Mouse (Mus musculus) cerebellum, adult 2 months (tissue): ENCODE results near the gene Ano1. TPM values are rescaled to one million over a fixed set of nuclear protein-coding genes. Genes with fewer than 3 reads are reported as not detected.

Source experiments
- DNase-seq, 2 experiments: peaks; one replicate each; pipeline ENCODE4 v3.0.0; 2021
- H3K27ac ChIP-seq: fragments of 200-500 bp; 2 replicates; pipeline ENCODE4 v1.5.1; 2012; ENCODE audit warnings: low read length, control low read depth, inconsistent platforms; ENCODE audit not compliant: insufficient read depth
- H3K27me3 ChIP-seq: fragments of 200-500 bp; 2 replicates; pipeline ENCODE4 v1.6.1; 2012; ENCODE audit warnings: inconsistent platforms, mild to moderate bottlenecking, low read length, moderate library complexity; ENCODE audit not compliant: control insufficient read depth, insufficient read depth
- H3K4me1 ChIP-seq: fragments of 200-500 bp; 2 replicates; pipeline ENCODE4 v1.6.1; 2011; ENCODE audit warnings: low read length; ENCODE audit not compliant: control insufficient read depth, insufficient read depth
- H3K4me3 ChIP-seq: fragments of 200-500 bp; replicated peaks from 2 replicates; pipeline ENCODE3; 2011; ENCODE audit warnings: mild to moderate bottlenecking, low read depth, low read length, control low read depth; ENCODE audit not compliant: insufficient read depth
- CTCF ChIP-seq: fragments of 200-500 bp; IDR thresholded peaks from 2 replicates; pipeline ENCODE4 v1.5.1; 2011; ENCODE audit warnings: low read depth, mild to moderate bottlenecking, control low read depth, low read length, moderate library complexity, borderline replicate concordance; ENCODE audit not compliant: insufficient read depth
- POLR2A ChIP-seq: fragments of 200-500 bp; IDR thresholded peaks from 2 replicates; pipeline ENCODE4 v1.6.1; 2011; ENCODE audit warnings: low read length, control low read depth, borderline replicate concordance; ENCODE audit not compliant: insufficient read depth
- WGBS: fragments of 180-500 bp; shearing (Covaris S2); methylation state at CpG from one replicate; pipeline ENCODE4 v1.1.7; 2018; 5-methylcytosine and 5-hydroxymethylcytosine counted together
- polyA plus RNA-seq: library from polyadenylated mRNA; depleted of rRNA; stranded (reverse); fragments of >200 nt; gene quantifications from 2 replicates; pipeline ENCODE4 v1.2.3, GENCODE M21; 2012

Ano1 gene
- polyA plus RNA-seq, 1 experiment: 3.7 TPM

DNA sequence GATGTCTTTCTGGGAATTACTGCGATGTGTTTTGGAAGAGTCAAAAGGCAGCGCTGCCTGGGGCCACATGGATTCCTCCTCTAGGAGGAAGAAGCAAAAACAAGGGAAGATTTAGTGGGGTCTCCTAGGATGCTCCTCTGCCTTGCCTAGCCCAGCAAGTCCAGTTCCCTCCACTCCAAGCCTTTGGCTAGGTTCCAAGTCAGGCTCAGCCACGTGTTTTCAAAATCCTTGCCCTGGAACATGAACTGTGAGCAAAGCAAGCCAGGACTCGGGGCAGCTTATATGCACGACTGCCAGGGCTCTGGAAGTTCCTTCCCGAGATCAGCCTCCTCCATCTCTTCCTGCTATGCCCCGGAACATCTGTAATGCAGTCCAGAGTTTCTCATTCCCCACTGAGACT, 62.6 kb downstream of the Ano1 start:
- Histone ChIP-seq H3K27ac (no peak overlapping the region), H3K4me1 (no peaks in the 10 kb centered on the region; the same call in 1 of the 2 replicates), H3K27me3 (no peaks in the 10 kb centered on the region), H3K4me3 (no peak overlapping the region)
- DNase-seq: no peak
- 39% methylated on average over 7 of the region's 7 CpGs for WGBS
- no peak for TF ChIP-seq CTCF
- no peak for TF ChIP-seq POLR2A

DNA sequence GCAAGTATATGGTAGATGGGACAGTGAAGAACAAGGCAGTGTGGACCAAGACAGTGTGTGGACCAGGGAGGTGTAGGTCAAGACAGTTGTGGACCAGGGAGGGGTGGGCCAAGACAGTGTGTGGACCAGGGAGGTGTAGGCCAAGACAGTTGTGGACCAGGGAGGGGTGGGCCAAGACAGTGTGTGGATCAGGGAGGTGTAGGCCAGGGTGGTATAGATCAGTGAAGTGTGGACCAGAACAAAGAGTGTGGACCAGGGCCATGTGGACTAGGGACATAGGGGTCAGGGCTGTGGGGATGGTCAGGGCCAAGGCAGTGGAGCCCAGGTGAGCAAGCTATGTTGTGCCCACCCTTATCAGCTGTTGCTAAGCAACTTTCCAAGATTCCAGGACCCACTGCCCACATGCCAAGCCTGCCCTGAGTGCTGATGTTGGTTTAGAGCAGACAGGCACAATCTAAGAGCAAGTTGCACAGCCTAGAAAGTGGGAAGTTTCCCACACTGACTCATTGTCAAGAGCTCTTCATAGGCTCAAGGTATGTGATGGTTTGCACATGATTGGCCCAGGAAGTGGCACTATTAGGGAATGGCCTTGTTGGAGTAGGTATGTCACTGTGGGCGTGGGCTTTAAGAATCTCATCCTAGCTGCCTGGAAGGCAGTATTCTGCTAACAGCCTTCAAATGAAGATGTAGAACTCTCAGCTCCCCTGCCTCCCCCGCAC, 64.0 kb downstream of the Ano1 start:
- no peak for DNase-seq
- no peak overlapping the region for H3K27ac ChIP-seq
- no peaks in the 10 kb centered on the region for H3K27me3 ChIP-seq
- WGBS: 95% methylated on average over 2 of the region's 2 CpGs
- peaks cover 4% of the 10 kb centered on the region; the same call in 1 of the 2 replicates for H3K4me1 ChIP-seq
- TF ChIP-seq CTCF: no peak
- TF ChIP-seq POLR2A: no peak
- H3K4me3 ChIP-seq: no peak overlapping the region

DNA sequence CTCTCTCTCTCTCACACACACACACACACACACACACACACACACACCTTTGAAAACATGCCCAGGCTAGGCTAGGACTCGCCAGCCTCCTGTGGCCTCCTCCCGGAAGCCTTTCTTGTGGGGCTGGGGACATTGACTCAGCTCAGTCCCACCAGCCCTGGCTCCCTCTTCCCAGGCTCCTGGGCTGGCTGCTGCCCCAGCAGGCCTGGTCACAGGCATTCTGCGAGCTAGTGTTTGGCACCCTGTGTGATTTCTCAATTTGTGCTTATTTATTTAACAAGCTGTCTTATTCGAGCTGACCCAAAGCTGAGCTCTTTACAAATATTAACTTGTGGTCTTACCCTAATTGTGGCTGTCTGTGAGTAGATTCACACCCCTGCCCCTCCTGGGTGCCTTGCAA, 66.8 kb downstream of the Ano1 start:
- Histone ChIP-seq H3K4me1 (peaks cover 4% of the 10 kb centered on the region; the same call in 1 of the 2 replicates), H3K27me3 (no peaks in the 10 kb centered on the region), H3K4me3 (no peak overlapping the region), H3K27ac (no peak overlapping the region)
- TF ChIP-seq POLR2A (no peak), CTCF (no peak)
- no peak for DNase-seq
- WGBS: 29% methylated on average over 4 of the region's 4 CpGs

DNA sequence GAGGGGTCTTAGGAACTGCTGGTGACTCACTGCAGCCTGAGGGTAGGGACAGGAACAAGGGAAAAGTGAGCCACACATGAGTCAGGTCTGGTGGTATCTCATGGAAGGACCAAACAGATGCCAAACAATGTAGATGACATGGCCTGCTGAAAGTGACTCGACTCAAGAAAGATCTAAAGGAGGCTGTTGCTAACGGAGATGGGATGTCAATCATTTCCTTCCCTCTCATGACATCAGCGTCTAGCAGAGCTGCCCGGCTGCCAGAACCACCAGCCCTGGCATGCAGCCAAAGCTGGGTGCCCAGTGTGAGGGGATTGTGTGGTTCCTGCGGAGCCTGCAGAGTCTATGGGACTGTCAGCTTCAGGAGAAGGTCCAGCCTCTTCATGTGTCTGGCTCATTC, 67.3 kb downstream of the Ano1 start:
- no peaks in the 10 kb centered on the region for H3K27me3 ChIP-seq
- TF ChIP-seq POLR2A (no peak), CTCF (no peak)
- H3K4me3 ChIP-seq: no peak overlapping the region
- DNase-seq: no peak
- no peak overlapping the region for H3K27ac ChIP-seq
- WGBS: 18% methylated on average over 5 of the region's 5 CpGs
- peaks cover 4% of the 10 kb centered on the region; the same call in 1 of the 2 replicates for H3K4me1 ChIP-seq

DNA sequence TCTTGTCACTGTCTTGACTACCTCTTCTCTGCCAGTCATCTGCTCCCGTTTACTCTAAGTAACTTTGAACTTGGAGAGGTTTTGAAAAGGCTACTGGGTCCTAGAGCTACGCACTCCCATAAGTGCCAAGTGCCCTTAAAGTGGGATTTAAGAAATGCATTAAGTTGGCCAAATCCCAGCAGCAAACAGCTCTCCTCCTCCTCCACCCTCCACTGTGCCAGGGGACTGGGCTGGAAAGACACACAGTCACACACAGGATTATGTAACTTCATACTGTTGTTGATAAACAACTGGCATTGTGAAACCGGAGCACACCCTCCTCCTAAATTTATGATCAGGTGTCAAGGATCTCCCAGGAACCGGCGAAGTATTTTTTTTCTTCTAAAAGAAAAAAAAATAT, 71.7 kb downstream of the Ano1 start:
- Histone ChIP-seq H3K27ac (no peak overlapping the region), H3K4me3 (no peak overlapping the region), H3K4me1 (peaks cover 8% of the 10 kb centered on the region; the same call in 1 of the 2 replicates), H3K27me3 (no peaks in the 10 kb centered on the region)
- TF ChIP-seq CTCF (no peak), POLR2A (no peak)
- DNase-seq: no peak
- WGBS: 95% methylated on average over 5 of the region's 5 CpGs

DNA sequence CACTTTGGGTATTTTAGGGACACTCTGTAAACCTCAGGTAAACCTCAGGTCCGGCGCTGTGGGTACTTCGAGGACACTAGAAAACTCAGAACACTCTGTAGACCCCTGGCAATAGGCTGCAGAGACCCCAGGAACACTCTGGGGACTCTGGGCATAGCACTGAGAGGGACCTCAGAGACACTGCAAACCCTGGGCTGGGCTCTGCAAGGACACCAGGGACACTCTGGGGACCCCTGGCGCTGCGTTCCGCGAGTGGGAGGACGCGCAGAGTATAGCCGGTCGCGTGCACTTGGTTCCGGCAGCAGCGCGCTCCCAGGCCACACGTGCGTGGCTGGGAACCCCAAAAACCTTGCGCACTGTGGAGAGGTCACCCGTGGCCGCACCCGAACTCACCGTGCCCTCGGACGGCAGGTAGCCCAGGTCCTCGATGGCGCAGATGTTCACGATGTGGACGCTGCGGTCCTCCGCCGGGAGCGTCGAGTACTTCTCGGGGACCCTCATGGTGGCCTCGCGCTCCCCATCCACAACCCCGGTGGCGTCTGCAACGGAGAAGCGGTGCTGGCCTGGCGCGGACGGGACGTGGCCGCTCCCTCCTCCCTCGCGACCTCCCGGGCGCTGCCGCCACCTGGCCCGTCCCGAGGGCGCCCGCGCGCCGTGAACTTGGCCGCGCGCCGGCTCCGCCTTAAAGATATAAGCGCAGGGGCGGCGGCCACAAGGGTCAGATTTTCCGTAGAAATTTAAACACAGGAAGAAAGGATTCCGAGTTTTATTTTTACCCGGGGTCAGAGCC, 73.3 kb downstream of the Ano1 start:
- TF ChIP-seq CTCF: no peak
- TF ChIP-seq POLR2A: no peak
- H3K27ac ChIP-seq: no peak overlapping the region
- peaks cover 8% of the 10 kb centered on the region; the same call in 1 of the 2 replicates for H3K4me1 ChIP-seq
- no peaks in the 10 kb centered on the region for H3K27me3 ChIP-seq
- WGBS: 6% methylated on average over 68 of the region's 68 CpGs
- DNase-seq: peak; percentile 8 to 25
- peak overlapping the region; percentile 11 for H3K4me3 ChIP-seq

DNA sequence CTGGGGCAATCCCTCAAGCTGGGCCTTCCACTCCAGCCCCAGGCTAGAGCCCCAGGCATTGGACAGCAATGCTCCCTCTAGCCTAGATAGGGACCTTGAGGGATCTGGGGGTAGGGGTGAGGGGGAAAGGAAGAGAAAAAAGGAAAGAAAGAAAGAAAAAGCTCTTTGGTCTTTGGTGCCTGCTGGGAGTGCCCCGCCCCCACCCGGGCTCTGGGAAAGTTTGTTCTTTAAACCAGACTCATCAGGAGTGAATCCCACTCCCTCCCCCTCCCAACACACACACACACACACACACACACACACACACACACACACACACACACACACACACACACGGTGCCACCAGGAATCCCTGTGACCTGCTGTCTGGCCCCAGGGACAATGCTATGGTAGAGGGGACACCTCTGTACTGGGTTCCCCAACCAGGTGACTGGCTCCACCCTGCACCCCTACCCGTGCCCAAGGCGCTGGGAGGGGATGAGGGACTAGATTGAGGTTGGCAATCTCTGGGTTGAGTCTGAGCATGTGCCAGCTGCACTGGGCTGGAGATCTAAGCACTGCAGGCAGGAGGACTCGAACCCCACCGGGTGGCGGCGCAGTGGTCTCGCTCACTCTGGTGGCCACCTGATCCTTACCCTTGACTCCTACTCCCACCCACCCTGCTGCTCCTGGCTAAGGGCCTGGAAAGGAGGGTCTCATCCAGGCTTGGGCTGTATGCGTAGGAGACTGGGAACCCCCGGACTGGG, 74.3 kb downstream of the Ano1 start:
- TF ChIP-seq CTCF (no peak), POLR2A (no peak)
- DNase-seq: no peak
- 24% methylated on average over 10 of the region's 12 CpGs for WGBS
- Histone ChIP-seq H3K4me1 (0 out of 2 replicates have a peak, but pooled peaks cover 4% of the 10 kb centered on the region), H3K27ac (no peak overlapping the region), H3K4me3 (no peak overlapping the region), H3K27me3 (no peaks in the 10 kb centered on the region)
